Mouse (Mus musculus): ENCODE data around the gene Ndufs2.

- TF ChIP-seq CTCF (IDR thresholded peaks at IDR 0.05; ENCODE audit: control insufficient read depth, insufficient read depth, insufficient replicate concordance, low read depth, low read length) (no peak), POLR2A (IDR thresholded peaks at IDR 0.05; ENCODE audit: control insufficient read depth, low read depth, low read length) (no peak)
Measured at GRCm38 (mm10) chr1:171203471-171204248, 47.5 kb downstream of the Ndufs2 start.
